Mouse (Mus musculus): ENCODE results near the gene Cenpl.

DNA sequence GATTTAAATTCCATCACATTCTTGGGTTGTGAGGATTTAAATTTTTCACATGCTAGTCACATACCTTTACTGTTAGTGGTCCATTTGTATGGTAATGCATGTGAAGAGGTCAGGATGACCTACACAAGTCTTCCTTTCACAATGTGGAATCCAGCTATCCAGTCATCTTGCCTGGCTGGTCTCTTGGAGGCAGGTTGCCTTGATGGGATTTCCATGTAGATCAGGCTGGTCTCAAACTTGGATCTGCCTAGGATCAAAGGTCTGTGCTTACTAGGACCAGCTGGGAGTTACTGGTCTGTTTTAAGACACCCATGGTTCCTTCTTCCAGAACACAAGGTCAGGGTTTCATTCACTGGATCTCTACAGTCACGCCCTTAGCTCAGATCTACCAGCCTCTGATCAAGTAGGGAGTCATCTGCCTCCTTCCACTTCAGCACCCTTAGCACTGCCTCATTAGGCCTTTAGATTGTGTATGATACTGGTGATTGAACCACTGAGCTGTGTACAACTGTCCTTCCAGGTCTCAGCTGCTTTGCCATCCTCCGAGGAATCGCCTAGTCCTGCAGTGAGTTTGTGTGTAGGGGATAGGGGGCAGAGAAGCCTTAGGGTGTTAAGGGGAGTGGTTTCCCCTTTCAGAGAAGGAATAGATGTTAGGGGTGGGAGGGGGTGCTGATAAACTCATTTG lies 30.6 kb upstream of the Cenpl start:
- TF ChIP-seq POLR2AphosphoS2 (IDR thresholded peaks at IDR 0.05; ENCODE audit: insufficient read length, low read depth) (peak; percentile 78), POLR2A (IDR thresholded peaks at IDR 0.05; ENCODE audit: insufficient read length, low read depth) (peak; percentile 37), TCF12 (IDR thresholded peaks at IDR 0.05; ENCODE audit: insufficient read depth, poor library complexity, severe bottlenecking) (no peak), CEBPB (IDR thresholded peaks at IDR 0.05; ENCODE audit: insufficient read depth, poor library complexity, severe bottlenecking) (no peak), MAX (IDR thresholded peaks at IDR 0.05; ENCODE audit: low read depth) (no peak), MYOG (IDR thresholded peaks at IDR 0.05; ENCODE audit: control insufficient read depth in 1 of 3, insufficient read depth in 1 of 3, insufficient read length in 2 of 3, low read depth in 2 of 3) (no peak), MYOD1 (IDR thresholded peaks at IDR 0.05; ENCODE audit: control insufficient read depth in 1 of 3, insufficient read length in 2 of 3, low read depth in 2 of 3) (no peak), USF1 (IDR thresholded peaks at IDR 0.05; ENCODE audit: low read depth) (no peak)
